Comparison of ENCODE assay signal across 13 mouse cellular contexts in genomic region chr7:119363552-119364267, GRCm38 (mm10).
A peak's percentile ranks its signal among the peaks of the same experiment; 100 is the strongest.
DNase-seq lines count a peak whose midpoint lies in the region; ATAC-seq and TF ChIP-seq lines count a peak whose summit lies in the region.
"Had no signal": no experiment of that assay in that cellular context is flagged by ENCODE, and none has a peak within 500 bp of the region (broad histone marks: within the 10 kb centered on the region; RNA-seq: fewer than 3 reads in every experiment).

No protein-coding gene starts in this region.

- no peak overlapping the region for H3K4me2 ChIP-seq in forebrain, postnatal 0 days (ENCODE audit: low read depth)
- no peak overlapping the region for H3K4me2 ChIP-seq in midbrain, embryonic 12.5 days (replicated peaks)
- H3K4me2 ChIP-seq: heart, embryonic 15.5 days; limb, embryonic 13.5 days; lung, embryonic 15.5 days had no signal

- no peaks in the 10 kb centered on the region for H3K9me3 ChIP-seq in forebrain, postnatal 0 days (ENCODE audit: low read length)
- no peaks in the 10 kb centered on the region for H3K9me3 ChIP-seq in midbrain, embryonic 12.5 days
- H3K9me3 ChIP-seq: heart, embryonic 15.5 days; limb, embryonic 13.5 days; lung, embryonic 15.5 days had no signal

- peak; percentile 40; the same call in 1 of the 2 replicates for ATAC-seq in forebrain, postnatal 0 days
- ATAC-seq in midbrain, embryonic 12.5 days (ENCODE audit: low FRiP score, low read depth): peak; percentile 89

- no peaks in the 10 kb centered on the region for H3K4me1 ChIP-seq in forebrain, postnatal 0 days (ENCODE audit: insufficient read depth)
- H3K4me1 ChIP-seq in midbrain, embryonic 12.5 days: peaks cover 17% of the 10 kb centered on the region
- H3K4me1 ChIP-seq: heart, embryonic 15.5 days; limb, embryonic 13.5 days; lung, embryonic 15.5 days had no signal

- 17% methylated on average over 5 of the region's 5 CpGs for WGBS in forebrain, postnatal 0 days
- WGBS in midbrain, embryonic 12.5 days: 38% methylated on average over 5 of the region's 5 CpGs

- no peaks in the 10 kb centered on the region for H3K36me3 ChIP-seq in forebrain, postnatal 0 days (ENCODE audit: insufficient read depth)
- no peaks in the 10 kb centered on the region for H3K36me3 ChIP-seq in midbrain, embryonic 12.5 days
- H3K36me3 ChIP-seq: heart, embryonic 15.5 days; limb, embryonic 13.5 days; lung, embryonic 15.5 days had no signal

- H3K9ac ChIP-seq in forebrain, postnatal 0 days: no peak overlapping the region
- H3K9ac ChIP-seq in midbrain, embryonic 12.5 days (replicated peaks): no peak overlapping the region
- H3K9ac ChIP-seq: heart, embryonic 15.5 days; limb, embryonic 13.5 days; lung, embryonic 15.5 days had no signal

- DNase-seq in left cerebral cortex, postnatal 4 days: peak; percentile 1
- no peak for DNase-seq in left cerebral cortex, adult 18-20 months (ENCODE audit: low spot score in 2 of 2)
- DNase-seq in forebrain, postnatal 0 days: peak; percentile 19
- DNase-seq in urinary bladder, postnatal 10 days (ENCODE audit: low spot score): no peak
- no peak for DNase-seq in spleen, postnatal 36 days (ENCODE audit: low spot score in 2 of 2)
- no peak for DNase-seq in right cerebral cortex, postnatal 36 days (ENCODE audit: low spot score in 2 of 2)
- DNase-seq: cerebellum, postnatal 36 days; gastrocnemius, postnatal 36 days; kidney, adult 11 months had no signal

- no peak for TF ChIP-seq CTCF in forebrain, postnatal 0 days (IDR thresholded peaks at IDR 0.05; ENCODE audit: low read depth)

- H3K4me3 ChIP-seq in forebrain, postnatal 0 days (ENCODE audit: low read depth, low read length): no peak overlapping the region
- H3K4me3 ChIP-seq in midbrain, embryonic 12.5 days: no peak overlapping the region
- H3K4me3 ChIP-seq: heart, embryonic 15.5 days; limb, embryonic 13.5 days; lung, embryonic 15.5 days had no signal

- H3K27me3 ChIP-seq in forebrain, postnatal 0 days (ENCODE audit: insufficient read depth, low read length): no peaks in the 10 kb centered on the region
- H3K27me3 ChIP-seq in midbrain, embryonic 12.5 days: no peaks in the 10 kb centered on the region
- H3K27me3 ChIP-seq: heart, embryonic 15.5 days; limb, embryonic 13.5 days; lung, embryonic 15.5 days had no signal

- no peak overlapping the region for H3K27ac ChIP-seq in forebrain, postnatal 0 days (ENCODE audit: low read depth, low read length)
- peak overlapping the region; percentile 46 for H3K27ac ChIP-seq in midbrain, embryonic 12.5 days (replicated peaks)
- H3K27ac ChIP-seq: heart, embryonic 15.5 days; limb, embryonic 13.5 days; lung, embryonic 15.5 days had no signal

- intact Hi-C loops in left cerebral cortex, postnatal 4 days (cut with DNase I): no loop called here

Comparison
In these comparisons a context has a peak if more than half of its experiments do, and no peak if none do; other contexts are left out.
1. DNase-seq: peak in left cerebral cortex, postnatal 4 days (single experiment) and forebrain, postnatal 0 days (single experiment); none in left cerebral cortex, adult 18-20 months (0 of 2), urinary bladder, postnatal 10 days (single experiment), spleen, postnatal 36 days (0 of 2) and right cerebral cortex, postnatal 36 days (0 of 2).